Mouse (Mus musculus) naive thymus-derived CD4-positive, alpha-beta T cell, adult 2 months (primary cell): ENCODE results near the gene A3galt2.
A peak's percentile ranks its signal among the peaks of the same experiment; 100 is the strongest.

ENCODE experiments used
- DNase-seq: peaks from one replicate; pipeline ENCODE4 v3.0.0-alpha.2; 2011; ENCODE audit warnings: low read depth

A3galt2 gene

GRCm38 (mm10) chr4:128755064-128755463, at the start of gene A3galt2:
A3galt2 (plus strand) TSS chr4:128755364.
- DNase-seq: no peak

GRCm38 (mm10) chr4:128706626-128707025, 48.5 kb upstream of the A3galt2 start:
- DNase-seq: no peak

DNA sequence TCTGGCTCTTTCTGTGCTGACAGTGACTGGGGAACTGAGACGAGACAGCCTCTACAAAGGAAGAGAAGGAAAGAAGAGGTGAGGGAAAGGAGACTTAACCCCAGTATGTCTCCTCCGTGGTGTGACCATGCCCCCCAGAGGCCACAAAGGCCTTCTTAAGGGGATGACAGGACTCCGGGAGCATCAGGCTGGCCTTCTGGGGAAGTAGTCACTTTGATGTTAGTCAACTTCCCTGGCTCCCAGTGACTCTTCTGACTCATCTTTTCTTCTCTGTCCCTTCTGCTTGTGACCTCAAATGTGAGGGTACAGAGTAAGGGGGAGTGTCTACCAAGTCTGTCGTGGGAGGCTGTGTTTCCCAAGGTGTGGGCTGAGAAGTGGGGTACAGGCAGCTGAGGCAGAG, 47.8 kb upstream of the A3galt2 start:
- no peak for DNase-seq

DNA sequence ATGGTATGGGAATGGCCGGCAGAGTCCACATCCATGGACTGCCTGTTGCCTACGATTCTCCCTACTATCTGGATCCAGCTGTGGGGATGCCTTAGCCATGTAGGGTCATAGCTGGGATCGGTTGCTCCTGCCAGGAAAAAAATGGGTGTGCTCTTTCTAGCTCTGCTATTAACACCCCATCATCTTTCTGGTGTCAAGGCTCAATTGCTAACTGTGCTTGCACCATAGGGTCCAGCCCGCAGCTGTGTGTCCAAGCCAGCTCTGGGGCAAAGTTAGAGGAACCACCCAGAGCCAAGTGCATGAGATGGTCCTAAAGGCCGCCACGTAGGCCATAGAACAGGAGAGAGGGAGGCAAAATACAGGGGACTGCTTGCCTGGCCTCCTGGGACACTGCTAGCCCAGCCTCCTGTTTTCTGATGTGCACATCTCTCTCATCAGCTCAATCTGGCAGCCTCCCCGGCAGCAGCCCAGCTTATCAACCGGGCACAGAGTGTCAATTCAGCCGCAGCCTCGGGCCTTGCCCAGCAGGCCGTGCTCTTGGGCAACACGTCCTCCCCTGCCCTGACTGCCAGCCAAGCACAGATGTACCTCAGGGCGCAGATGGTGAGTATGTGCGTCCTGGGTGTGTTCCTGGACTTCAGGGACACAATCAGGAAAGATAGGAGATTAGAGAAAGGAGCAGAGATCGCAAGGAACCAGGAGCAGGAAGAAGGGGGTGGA, 45.9 kb upstream of the A3galt2 start:
- DNase-seq: no peak

GRCm38 (mm10) chr4:128709781-128710166, 45.4 kb upstream of the A3galt2 start:
- DNase-seq: no peak

DNA sequence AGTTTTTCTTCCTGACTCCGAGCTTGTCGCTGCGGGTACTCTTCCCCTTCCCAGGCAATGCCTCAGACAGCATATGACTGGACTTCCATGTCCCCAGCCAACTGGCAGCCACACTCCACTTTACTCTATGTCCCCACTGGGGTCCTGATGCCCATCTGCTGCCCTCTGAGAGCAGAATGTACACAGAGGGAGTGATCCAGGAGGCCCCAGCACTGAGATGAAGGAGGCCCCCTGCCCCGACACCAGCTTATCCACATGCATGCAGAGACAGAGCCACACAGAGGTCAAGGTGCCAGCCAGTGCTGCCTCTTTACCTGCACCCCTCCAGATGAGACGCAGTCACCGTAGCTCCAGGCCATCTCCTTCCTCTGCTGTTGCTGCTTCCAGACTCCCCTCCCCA, 44.9 kb upstream of the A3galt2 start:
- no peak for DNase-seq

- DNase-seq: peak; percentile 22
Observed at GRCm38 (mm10) chr4:128710800-128711199, 44.4 kb upstream of the A3galt2 start.

DNA sequence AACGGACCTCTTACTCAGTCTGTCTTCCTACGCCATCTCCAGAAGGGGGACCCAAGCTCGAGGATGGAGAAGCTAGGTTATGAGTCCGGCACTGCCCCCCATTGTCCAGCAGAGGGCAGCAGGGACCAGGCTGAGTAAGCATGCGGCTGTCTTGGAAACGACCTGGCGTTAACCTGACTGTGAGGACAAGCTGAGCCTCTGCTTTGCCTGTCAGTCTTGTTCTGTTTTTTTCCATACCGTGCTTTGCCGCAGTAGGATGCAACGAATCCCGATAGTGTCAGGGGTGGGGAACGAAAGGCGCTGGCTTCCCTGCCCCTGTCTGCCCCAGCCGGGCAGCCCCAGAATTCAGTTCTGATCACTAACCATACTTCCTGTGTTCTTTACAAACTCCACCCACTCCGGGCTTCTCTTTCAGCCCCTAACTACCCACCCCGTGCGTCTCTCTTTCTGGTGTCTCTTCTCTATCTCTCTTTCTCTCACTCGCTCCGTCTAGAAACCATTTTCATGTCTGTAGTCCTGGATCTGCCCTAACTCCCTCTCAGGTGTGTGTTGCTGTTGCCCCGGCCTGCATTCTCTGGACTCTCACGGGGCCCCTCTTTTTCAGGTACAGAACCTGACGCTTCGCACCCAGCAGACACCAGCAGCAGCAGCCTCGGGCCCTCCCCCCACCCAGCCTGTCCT, 43.6 kb upstream of the A3galt2 start:
- DNase-seq: peak; percentile 97

- DNase-seq: no peak
Observed at GRCm38 (mm10) chr4:128712136-128712655, 43.0 kb upstream of the A3galt2 start.

DNA sequence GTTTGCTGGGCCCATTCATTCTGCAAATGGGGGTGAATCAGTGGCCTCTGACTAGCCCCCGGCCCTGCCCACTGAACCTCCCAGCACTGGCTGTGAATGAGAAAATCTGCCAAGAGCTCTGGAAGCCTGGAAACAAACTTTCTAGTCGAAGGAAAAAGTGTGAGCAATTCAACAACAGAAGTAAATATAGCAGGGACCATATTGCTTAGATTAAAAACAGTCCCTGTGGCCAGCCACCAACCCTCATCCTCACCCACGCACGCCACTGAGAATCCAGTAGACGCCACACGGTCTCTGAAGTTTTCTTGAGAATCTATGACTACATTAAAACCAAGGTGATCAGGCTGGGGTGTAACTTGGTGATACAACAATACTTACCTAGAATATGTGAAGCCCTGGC, 42.2 kb upstream of the A3galt2 start:
- DNase-seq: no peak

DNA sequence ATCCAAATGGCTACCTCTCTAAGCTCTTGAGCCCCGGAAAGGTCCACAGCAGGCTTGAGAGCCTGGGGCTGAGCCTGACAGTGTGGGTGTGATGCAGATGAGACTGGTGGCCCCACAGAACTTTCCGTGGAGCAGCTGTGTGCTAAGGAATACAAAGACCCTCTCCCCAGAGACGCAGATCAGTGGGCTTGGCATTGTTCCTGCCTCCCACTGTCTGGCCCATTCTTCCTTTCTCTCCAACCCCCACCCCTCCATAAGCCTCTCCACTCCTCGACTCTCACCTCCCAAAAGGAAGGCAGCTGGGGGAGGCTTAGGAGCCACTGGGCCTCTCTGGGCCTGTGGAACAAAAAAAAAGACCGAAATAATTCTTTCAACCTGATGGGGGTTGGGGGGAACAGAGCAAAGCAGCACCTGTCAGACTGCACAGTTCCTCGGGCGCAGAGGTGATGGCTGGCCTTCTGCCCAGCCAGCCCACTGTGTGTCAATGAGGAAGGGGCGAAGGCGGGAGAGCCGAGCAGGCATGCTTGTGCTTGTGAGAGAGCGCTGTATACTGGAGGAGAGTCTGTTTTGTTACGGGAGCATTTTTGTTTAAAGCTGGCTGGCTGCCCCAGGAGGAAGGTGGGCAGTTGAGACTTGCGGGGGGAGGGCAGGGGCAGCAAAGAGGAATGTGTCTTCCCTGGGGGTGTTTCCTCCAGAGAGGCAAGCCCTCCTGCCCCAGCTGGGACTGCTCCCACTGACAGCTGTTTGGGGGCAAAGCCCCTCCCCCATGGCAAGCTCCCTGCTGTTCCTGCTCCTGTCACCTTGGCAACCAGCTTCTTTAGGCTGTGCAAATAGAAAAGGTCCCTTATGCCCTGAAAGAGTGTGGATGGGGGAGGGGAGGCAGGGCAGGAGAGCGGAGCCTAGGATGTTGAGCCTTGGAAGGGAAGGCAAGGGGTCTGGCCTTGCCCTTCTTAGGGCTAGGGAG, 39.6 kb upstream of the A3galt2 start:
- DNase-seq: no peak

DNA sequence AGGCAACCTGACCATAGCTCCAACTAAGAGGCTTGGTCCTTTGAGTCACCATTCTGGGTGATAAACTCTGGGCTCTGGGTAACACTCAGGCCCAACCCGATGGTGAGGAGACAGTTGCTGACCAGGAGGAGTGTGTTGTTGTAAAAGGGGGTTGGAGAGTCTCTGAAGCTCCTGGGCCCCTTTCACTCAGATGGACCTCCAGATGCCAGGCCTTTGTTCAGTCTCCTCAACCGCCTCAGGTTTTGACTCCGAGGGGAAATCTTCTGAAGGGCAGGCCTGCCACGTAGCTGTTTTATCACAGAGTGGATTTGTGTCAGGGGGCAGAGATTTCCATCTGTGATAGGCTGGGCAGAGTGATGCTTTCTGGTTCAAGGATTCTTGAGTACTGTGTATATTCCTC, 38.9 kb upstream of the A3galt2 start:
- no peak for DNase-seq

DNA sequence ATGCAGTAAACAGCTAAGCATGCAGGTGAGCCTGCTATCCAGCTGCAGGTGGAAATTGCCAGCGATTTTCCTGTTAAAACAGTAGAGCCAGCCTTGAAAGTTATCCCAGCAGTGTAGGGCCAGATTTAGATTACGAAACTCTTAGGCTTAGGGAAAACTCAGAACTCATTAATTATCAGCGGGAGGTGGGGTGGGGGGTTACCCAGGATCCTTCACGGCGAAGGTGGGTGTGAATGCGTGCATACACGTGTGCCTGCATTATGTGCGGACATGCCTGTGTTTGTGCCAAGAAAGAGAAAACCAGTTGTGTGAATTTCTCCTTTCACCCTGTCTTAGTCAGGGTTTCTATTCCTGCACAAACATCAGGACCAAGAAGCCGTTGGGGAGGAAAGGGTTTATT, 38.4 kb upstream of the A3galt2 start:
- no peak for DNase-seq

DNA sequence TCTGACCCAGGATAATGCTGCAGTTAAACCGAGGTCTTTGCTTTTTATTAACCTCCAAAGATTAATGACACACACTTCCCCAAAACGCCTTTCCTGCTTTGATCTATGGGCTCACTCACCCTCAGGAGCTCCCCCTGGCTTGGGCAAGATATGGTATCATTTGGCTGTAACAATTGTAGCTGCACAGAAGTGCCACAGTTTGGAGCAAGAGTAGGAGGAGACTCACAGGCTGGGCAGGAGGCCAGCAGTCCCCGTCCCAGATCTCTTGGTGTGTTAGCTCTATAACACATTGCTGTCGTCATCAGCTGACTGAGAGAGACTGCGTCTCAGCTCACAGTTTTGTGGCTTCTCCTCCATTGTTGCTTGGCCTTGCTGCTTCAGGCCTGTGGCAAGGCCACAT, 35.1 kb upstream of the A3galt2 start:
- DNase-seq: no peak

DNA sequence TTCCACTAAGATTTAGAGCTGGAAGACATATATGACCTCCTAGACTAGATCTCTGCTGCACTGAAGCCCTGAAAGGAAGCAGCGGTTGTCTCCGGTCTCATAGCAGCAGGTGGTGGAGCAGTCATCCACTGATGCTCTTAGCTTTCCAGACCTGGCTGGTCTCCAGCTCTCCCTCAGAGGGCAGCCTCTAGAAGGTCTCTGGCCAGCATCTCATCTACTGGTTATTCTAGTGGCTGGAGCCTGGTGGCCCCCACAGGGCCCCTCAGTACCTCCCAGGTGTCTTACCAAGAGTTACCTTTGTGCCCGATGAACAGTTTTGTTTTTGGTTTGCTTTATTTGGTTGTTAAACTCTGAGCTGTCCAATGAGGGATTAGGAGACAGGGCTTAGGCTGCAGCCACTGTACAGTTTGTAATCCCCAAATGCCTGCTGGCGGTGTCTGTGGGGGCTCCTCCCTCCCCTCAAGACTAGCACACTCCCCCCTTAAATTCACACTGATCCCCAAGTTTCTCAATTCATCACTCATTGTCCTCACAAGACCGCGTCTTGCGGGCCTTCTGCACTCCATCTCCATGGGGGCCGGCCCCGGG, 34.0 kb upstream of the A3galt2 start:
- no peak for DNase-seq

GRCm38 (mm10) chr4:128721761-128722160, 33.4 kb upstream of the A3galt2 start:
- no peak for DNase-seq

DNA sequence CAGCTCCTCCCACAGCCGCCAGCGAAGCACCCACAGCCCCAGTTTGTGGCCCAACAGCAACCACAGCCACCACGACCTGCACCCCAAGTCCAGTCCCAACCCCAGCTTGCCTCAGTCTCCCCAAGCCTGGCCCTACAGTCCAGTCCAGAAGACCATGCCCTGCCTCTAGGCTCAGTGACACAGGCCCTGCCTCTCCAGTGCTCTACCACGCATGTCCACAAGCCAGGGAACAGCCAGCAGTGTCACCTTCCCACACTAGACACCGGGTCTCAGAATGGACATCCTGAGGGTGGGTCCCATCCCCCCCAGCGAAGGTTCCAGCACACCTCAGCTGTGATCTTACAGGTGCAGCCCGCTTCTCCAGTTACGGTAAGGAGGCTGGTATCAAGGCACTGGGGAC, 32.2 kb upstream of the A3galt2 start:
- DNase-seq: no peak

GRCm38 (mm10) chr4:128723431-128723830, 31.7 kb upstream of the A3galt2 start:
- no peak for DNase-seq

GRCm38 (mm10) chr4:128724059-128724458, 31.1 kb upstream of the A3galt2 start:
- no peak for DNase-seq

DNA sequence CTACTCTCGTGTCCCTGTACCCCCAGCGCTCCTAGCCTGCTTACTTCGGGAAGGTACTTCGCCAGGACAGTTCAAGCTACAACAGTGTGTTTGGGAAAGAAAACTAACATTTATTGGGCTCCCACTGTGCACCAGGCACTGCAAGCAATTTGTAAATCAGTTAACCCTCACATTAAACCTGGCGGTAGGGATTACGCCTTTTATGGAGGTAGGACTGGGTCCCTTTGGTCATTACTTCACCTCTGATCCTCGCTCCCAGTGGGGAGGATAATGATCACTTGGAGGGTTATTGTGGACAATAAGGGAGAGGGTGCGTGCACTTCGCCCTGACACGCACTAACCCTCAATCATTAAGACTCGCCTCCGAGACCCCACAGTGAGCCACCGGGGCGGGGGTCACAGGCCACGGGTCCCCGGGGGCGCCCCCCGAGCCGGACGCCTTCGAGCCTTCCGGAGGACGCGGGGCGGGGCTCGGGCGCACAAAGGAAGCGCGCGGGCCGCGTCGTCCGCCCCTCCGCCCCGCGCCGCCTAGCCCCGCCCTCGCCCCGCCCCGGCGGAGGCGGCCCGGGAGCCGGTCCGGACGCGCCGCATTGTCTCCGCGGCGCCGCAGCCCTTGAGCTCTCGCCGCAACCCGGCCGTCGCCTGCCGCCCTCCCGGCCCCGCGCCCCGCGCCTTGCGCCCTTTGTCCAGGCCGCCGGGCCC, 28.0 kb upstream of the A3galt2 start:
- DNase-seq: peak; percentile 84

DNA sequence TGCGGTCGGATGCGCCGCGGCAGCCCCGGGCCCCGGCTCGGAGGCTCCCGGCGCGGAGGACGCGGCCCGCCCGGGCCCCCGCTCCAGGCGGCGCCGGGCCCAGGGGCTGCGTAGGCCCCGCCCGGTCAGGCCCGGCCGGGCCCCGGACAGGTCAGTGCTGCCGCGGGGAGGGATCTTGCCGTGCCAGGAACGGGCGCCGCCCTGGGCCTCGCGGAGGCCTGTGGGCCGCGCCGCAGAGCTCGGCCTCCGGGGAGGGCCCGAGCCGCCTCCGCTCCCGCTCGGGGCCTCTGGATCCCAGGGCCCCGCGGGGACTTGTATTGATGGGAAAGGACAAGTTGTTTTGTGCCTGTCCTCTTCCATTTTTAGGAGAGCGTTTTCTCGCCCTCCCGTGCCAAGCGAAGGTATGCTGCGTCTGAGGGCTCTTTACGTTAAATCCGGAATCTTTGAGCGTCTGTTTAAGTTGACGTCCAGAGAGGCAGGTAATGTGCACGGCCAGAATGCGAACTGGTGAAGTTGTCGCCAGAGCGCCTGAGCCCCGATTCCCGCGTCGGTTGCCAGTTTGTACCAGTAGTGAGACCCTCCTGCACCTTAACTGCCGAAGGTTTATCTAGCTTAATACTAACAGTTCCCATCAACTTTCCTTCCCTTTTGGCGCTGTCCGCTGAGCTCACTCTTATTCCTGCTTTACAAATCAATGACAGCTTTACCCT, 27.3 kb upstream of the A3galt2 start:
- DNase-seq: peak; percentile 61
